Mouse (Mus musculus): ENCODE data around the gene Sept1.

DNA sequence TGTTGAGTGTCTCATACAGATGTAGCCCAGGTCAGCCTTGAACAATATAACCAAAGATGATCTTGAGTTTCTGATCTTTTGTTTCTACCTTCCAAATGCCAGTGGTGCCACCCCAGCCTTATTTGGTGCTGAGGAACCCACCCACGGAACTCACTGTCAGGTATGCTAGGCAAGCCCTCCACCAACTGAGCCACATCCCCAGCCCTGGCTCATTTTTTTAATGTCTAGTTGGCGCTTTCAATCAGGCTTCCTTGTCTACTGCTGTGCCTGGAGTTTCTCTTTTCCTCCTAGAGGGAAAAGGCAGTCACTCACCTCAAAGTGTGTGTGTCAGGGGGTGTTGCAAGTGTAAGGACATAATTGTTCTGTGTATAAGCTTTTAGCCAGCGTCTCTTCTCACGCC lies 38.2 kb upstream of the Sept1 start:
- TF ChIP-seq CTCF (IDR thresholded peaks at IDR 0.05; ENCODE audit: low read depth, low read length) (no peak), POLR2A (IDR thresholded peaks at IDR 0.05; ENCODE audit: borderline replicate concordance, low read depth, low read length) (no peak)

All from bone marrow macrophage, adult 2 months (primary cell).